Mouse (Mus musculus) cortical plate, adult 2 months (tissue): ENCODE results near the gene Sema4f. TPM values are rescaled to one million over a fixed set of nuclear protein-coding genes. Genes with fewer than 3 reads are reported as not detected.

ENCODE experiments used
- H3K27ac ChIP-seq: fragments of 200-500 bp; 2 replicates; pipeline ENCODE4 v1.5.1; 2012; ENCODE audit warnings: low read length, control low read depth, inconsistent platforms; ENCODE audit not compliant: insufficient read depth
- H3K4me1 ChIP-seq: fragments of 200-500 bp; 2 replicates; pipeline ENCODE4 v1.6.1; 2011; ENCODE audit warnings: low read length; ENCODE audit not compliant: control insufficient read depth, insufficient read depth
- H3K4me3 ChIP-seq: fragments of 200-500 bp; 2 replicates; pipeline ENCODE4 v1.5.1; 2011; ENCODE audit warnings: mild to moderate bottlenecking, low read length, control low read depth; ENCODE audit not compliant: insufficient read depth
- CTCF ChIP-seq: fragments of 200-500 bp; IDR thresholded peaks from 2 replicates; pipeline ENCODE4 v1.5.1; 2011; ENCODE audit warnings: mild to moderate bottlenecking, control low read depth, low read length; ENCODE audit not compliant: insufficient read depth; ENCODE audit errors: extremely low read depth
- POLR2A ChIP-seq: fragments of 200-500 bp; IDR thresholded peaks from 2 replicates; pipeline ENCODE4 v1.6.1; 2011; ENCODE audit warnings: mild to moderate bottlenecking, low read length, control low read depth; ENCODE audit not compliant: insufficient read depth; ENCODE audit errors: extremely low read depth
- polyA plus RNA-seq: library from polyadenylated mRNA; depleted of rRNA; stranded (reverse); fragments of >200 nt; gene quantifications from 2 replicates; pipeline ENCODE4 v1.2.3, GENCODE M21; 2012

The Sema4f gene
- polyA plus RNA-seq, 1 experiment = 33.7 TPM

- TF ChIP-seq POLR2A = no peak
- TF ChIP-seq CTCF = no peak
- no peak overlapping the region for H3K27ac ChIP-seq
- H3K4me3 ChIP-seq = no peak overlapping the region
- H3K4me1 ChIP-seq = no peaks in the 10 kb centered on the region
Measured at GRCm38 (mm10) chr6:82893415-82893814, 46.2 kb downstream of the Sema4f start.

DNA sequence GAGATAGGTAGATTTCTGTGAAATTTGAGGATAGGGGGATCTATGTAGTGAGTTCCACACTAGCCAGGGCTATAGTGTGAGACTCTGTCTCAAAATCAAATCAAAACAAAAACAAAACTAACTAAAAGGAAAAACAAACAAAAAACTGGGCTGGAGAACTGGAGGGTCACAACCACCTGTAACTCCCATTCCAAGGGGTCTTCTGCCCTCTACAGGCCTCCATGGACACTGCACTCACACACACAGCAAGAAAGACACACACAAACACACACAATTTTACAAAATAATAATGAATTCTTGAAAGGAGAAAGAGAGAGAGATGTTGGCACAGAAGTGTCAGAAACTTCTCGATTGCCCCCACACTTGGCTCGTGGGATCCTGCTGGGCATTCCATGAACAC, 47.0 kb downstream of the Sema4f start:
- Histone ChIP-seq H3K27ac (no peak overlapping the region), H3K4me1 (no peaks in the 10 kb centered on the region), H3K4me3 (no peak overlapping the region)
- TF ChIP-seq CTCF = 0 out of 2 replicates have a peak, but pooled peaks have one; percentile 10
- TF ChIP-seq POLR2A = no peak

GRCm38 (mm10) chr6:82891488-82891887, 48.1 kb downstream of the Sema4f start:
- no peak overlapping the region for H3K4me3 ChIP-seq
- no peak overlapping the region for H3K27ac ChIP-seq
- no peaks in the 10 kb centered on the region for H3K4me1 ChIP-seq
- TF ChIP-seq CTCF = no peak
- no peak for TF ChIP-seq POLR2A

- no peak for TF ChIP-seq POLR2A
- no peak for TF ChIP-seq CTCF
- Histone ChIP-seq H3K4me1 (no peaks in the 10 kb centered on the region), H3K4me3 (no peak overlapping the region), H3K27ac (no peak overlapping the region)
Measured at GRCm38 (mm10) chr6:82886330-82886729, 53.2 kb downstream of the Sema4f start.

GRCm38 (mm10) chr6:82885909-82886308, 53.7 kb downstream of the Sema4f start:
- H3K4me1 ChIP-seq = no peaks in the 10 kb centered on the region
- H3K4me3 ChIP-seq = no peak overlapping the region
- TF ChIP-seq CTCF = no peak
- no peak for TF ChIP-seq POLR2A
- H3K27ac ChIP-seq = no peak overlapping the region

- TF ChIP-seq CTCF (no peak), POLR2A (no peak)
- Histone ChIP-seq H3K4me3 (no peak overlapping the region), H3K4me1 (no peaks in the 10 kb centered on the region), H3K27ac (no peak overlapping the region)
Measured at GRCm38 (mm10) chr6:82885441-82885840, 54.1 kb downstream of the Sema4f start.

GRCm38 (mm10) chr6:82884570-82884969, 55.0 kb downstream of the Sema4f start:
- H3K4me3 ChIP-seq = no peak overlapping the region
- no peak for TF ChIP-seq POLR2A
- TF ChIP-seq CTCF = no peak

GRCm38 (mm10) chr6:82881485-82882096, 58.0 kb downstream of the Sema4f start:
- no peaks in the 10 kb centered on the region for H3K4me1 ChIP-seq
- H3K27ac ChIP-seq = no peak overlapping the region
- peak; percentile 58 for TF ChIP-seq CTCF
- TF ChIP-seq POLR2A = no peak
- no peak overlapping the region for H3K4me3 ChIP-seq

More at GRCm38 (mm10) chr6:82884570-82884969, 55.0 kb downstream of the Sema4f start:
- Histone ChIP-seq H3K4me1 (no peaks in the 10 kb centered on the region), H3K27ac (no peak overlapping the region)

- H3K4me1 ChIP-seq = no peaks in the 10 kb centered on the region
- TF ChIP-seq CTCF = 0 out of 2 replicates have a peak, but pooled peaks have one; percentile 2
- TF ChIP-seq POLR2A = no peak
- no peak overlapping the region for H3K4me3 ChIP-seq
- H3K27ac ChIP-seq = no peak overlapping the region
Measured at GRCm38 (mm10) chr6:82880807-82881206, 58.8 kb downstream of the Sema4f start.

- TF ChIP-seq POLR2A (no peak), CTCF (no peak)
- no peak overlapping the region for H3K4me3 ChIP-seq
- H3K4me1 ChIP-seq = no peaks in the 10 kb centered on the region
- no peak overlapping the region for H3K27ac ChIP-seq
Measured at GRCm38 (mm10) chr6:82879463-82880089, 60.0 kb downstream of the Sema4f start.
